Mouse (Mus musculus): Measurements from ENCODE around the gene Chn2. TPM values are rescaled to one million over a fixed set of nuclear protein-coding genes. Genes with fewer than 3 reads are reported as not detected.

The Chn2 gene
- polyA plus RNA-seq, 1 experiment from 2014 or later: 7.1 TPM

DNA sequence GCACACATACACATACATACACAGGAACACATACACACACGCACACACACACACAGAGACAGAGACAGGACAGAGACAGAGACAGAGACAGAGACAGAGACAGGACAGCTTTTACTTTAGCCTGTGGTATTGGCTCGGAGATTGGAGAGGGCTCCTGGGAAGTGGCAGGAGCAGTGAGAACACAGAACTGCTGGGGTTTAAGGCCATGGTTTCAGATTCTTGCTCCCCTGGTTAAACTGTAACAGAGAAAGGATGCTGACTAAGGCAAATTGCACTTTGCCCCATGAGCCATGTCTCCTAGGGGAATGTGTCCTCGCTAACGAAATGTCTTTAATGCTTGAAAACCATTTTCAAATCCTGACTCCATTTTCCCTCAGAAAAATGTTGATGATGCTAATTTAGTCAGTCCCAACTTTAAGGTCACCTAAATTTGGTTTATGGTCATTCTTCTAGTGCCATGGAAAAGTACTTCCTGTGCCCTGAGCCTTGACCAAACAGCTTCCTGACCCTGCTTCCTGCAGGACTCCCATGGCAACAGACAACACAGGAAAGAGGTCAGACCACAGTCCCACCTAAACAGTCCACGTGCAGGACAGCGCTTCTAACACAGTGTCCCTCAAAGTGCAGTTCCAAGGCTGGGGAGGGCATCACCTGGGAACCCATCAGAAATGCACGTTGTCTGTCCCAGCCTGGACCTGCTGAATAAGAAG, 163.1 kb downstream of the Chn2 start:
- Histone ChIP-seq H3K4me2 (ENCODE audit: low read length) (no peak overlapping the region), H3K4me1 (ENCODE audit: control insufficient read depth in 2 of 2, insufficient read depth in 2 of 2, low read length in 2 of 2) (peaks cover 8 to 19% of the 10 kb centered on the region in 2 experiments), H3K4me3 (ENCODE audit: control insufficient read depth in 1 of 2, insufficient read depth in 1 of 2, low read depth in 1 of 2, low read length in 2 of 2) (no peak overlapping the region), H3K27ac (replicated peaks in 1 of 2; ENCODE audit: control insufficient read depth in 1 of 2, insufficient read depth in 1 of 2, low read depth in 2 of 2, low read length in 2 of 2) (no peak overlapping the region), H3K9ac (ENCODE audit: low read length) (no peak overlapping the region), H3K27me3 (ENCODE audit: control insufficient read depth, insufficient read depth, low read length) (no peaks in the 10 kb centered on the region), H3K36me3 (ENCODE audit: control insufficient read depth, insufficient read depth, low read length) (no peaks in the 10 kb centered on the region), H3K9me3 (ENCODE audit: control insufficient read depth, low read length) (no peaks in the 10 kb centered on the region)
- ATAC-seq (ENCODE audit: insufficient number of reproducible peaks, insufficient read depth, low FRiP score, low read depth): no peak
- 78% methylated on average over 7 of the region's 7 CpGs for WGBS

GRCm38 (mm10) chr6:54203316-54203715, 164.0 kb downstream of the Chn2 start:
- Histone ChIP-seq H3K9ac (ENCODE audit: low read length) (no peak overlapping the region), H3K27me3 (ENCODE audit: control insufficient read depth, insufficient read depth, low read length) (no peaks in the 10 kb centered on the region), H3K27ac (replicated peaks in 1 of 2; ENCODE audit: control insufficient read depth in 1 of 2, insufficient read depth in 1 of 2, low read depth in 2 of 2, low read length in 2 of 2) (no peak overlapping the region), H3K4me2 (ENCODE audit: low read length) (no peak overlapping the region), H3K4me1 (ENCODE audit: control insufficient read depth in 2 of 2, insufficient read depth in 2 of 2, low read length in 2 of 2) (peaks cover 8 to 19% of the 10 kb centered on the region in 2 experiments), H3K36me3 (ENCODE audit: control insufficient read depth, insufficient read depth, low read length) (no peaks in the 10 kb centered on the region), H3K4me3 (ENCODE audit: control insufficient read depth in 1 of 2, insufficient read depth in 1 of 2, low read depth in 1 of 2, low read length in 2 of 2) (no peak overlapping the region), H3K9me3 (ENCODE audit: control insufficient read depth, low read length) (no peaks in the 10 kb centered on the region)
- 68% methylated on average over 2 of the region's 2 CpGs for WGBS
- no peak for ATAC-seq (ENCODE audit: insufficient number of reproducible peaks, insufficient read depth, low FRiP score, low read depth)

GRCm38 (mm10) chr6:54203926-54204325, 164.6 kb downstream of the Chn2 start:
- no peak overlapping the region for H3K4me2 ChIP-seq (ENCODE audit: low read length)
- H3K27me3 ChIP-seq (ENCODE audit: control insufficient read depth, insufficient read depth, low read length): no peaks in the 10 kb centered on the region
- no peaks in the 10 kb centered on the region for H3K9me3 ChIP-seq (ENCODE audit: control insufficient read depth, low read length)
- H3K36me3 ChIP-seq (ENCODE audit: control insufficient read depth, insufficient read depth, low read length): no peaks in the 10 kb centered on the region
- no peak overlapping the region for H3K27ac ChIP-seq (replicated peaks in 1 of 2; ENCODE audit: control insufficient read depth in 1 of 2, insufficient read depth in 1 of 2, low read depth in 2 of 2, low read length in 2 of 2)
- 55% methylated on average over 6 of the region's 6 CpGs for WGBS
- no peak for ATAC-seq (ENCODE audit: insufficient number of reproducible peaks, insufficient read depth, low FRiP score, low read depth)
- peaks cover 8 to 19% of the 10 kb centered on the region in 2 experiments for H3K4me1 ChIP-seq (ENCODE audit: control insufficient read depth in 2 of 2, insufficient read depth in 2 of 2, low read length in 2 of 2)
- H3K4me3 ChIP-seq (ENCODE audit: control insufficient read depth in 1 of 2, insufficient read depth in 1 of 2, low read depth in 1 of 2, low read length in 2 of 2): no peak overlapping the region
- H3K9ac ChIP-seq (ENCODE audit: low read length): no peak overlapping the region

DNA sequence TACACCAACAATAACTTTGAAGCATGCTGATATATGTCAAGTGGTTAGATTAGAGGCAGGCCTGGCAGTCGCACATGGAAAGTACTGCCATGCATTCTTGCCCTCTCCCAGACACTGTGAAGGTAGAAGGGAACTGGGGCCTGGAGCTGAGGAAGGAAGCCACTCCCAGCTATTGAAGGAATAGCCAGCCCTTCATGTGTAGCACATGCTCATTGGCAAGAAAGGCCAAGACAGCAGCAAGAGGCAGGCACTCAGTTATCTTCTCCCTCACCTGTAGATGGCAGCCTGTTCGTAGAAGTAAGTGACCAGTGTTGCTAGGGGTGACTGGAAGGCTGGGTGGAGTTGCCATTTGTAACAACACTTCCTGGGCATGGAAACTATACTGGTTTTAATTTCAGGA, 165.6 kb downstream of the Chn2 start:
- H3K4me2 ChIP-seq (ENCODE audit: low read length): no peak overlapping the region
- H3K9ac ChIP-seq (ENCODE audit: low read length): no peak overlapping the region
- H3K4me3 ChIP-seq (ENCODE audit: control insufficient read depth in 1 of 2, insufficient read depth in 1 of 2, low read depth in 1 of 2, low read length in 2 of 2): no peak overlapping the region
- H3K27ac ChIP-seq (replicated peaks in 1 of 2; ENCODE audit: control insufficient read depth in 1 of 2, insufficient read depth in 1 of 2, low read depth in 2 of 2, low read length in 2 of 2): no peak overlapping the region
- peaks cover 8 to 19% of the 10 kb centered on the region in 2 experiments for H3K4me1 ChIP-seq (ENCODE audit: control insufficient read depth in 2 of 2, insufficient read depth in 2 of 2, low read length in 2 of 2)
- no peaks in the 10 kb centered on the region for H3K27me3 ChIP-seq (ENCODE audit: control insufficient read depth, insufficient read depth, low read length)
- WGBS: 16% methylated on average over 2 of the region's 2 CpGs
- H3K36me3 ChIP-seq (ENCODE audit: control insufficient read depth, insufficient read depth, low read length): no peaks in the 10 kb centered on the region
- H3K9me3 ChIP-seq (ENCODE audit: control insufficient read depth, low read length): no peaks in the 10 kb centered on the region
- no peak for ATAC-seq (ENCODE audit: insufficient number of reproducible peaks, insufficient read depth, low FRiP score, low read depth)

DNA sequence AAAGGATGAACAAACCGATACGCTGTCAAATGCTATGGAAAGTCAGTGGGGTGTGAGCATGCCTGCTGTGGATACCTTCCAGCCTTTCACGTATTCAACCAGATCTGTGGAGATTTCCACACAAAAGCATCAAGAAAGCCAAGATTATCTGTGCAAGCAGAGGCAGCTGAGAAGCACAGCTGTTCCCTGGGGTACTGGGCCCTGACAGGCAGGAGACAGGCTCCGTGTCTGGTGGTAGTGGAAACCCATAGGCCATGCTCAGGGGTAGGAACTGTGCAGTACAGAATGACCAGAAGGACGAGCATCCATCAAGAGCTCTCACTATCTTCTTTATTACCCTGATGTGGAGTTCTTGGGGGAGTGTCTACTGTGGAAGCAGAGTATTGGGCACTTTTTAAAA, 166.1 kb downstream of the Chn2 start:
- no peak for ATAC-seq (ENCODE audit: insufficient number of reproducible peaks, insufficient read depth, low FRiP score, low read depth)
- Histone ChIP-seq H3K4me1 (ENCODE audit: control insufficient read depth in 2 of 2, insufficient read depth in 2 of 2, low read length in 2 of 2) (peaks cover 8 to 19% of the 10 kb centered on the region in 2 experiments), H3K9me3 (ENCODE audit: control insufficient read depth, low read length) (no peaks in the 10 kb centered on the region), H3K4me2 (ENCODE audit: low read length) (no peak overlapping the region), H3K9ac (ENCODE audit: low read length) (no peak overlapping the region), H3K4me3 (ENCODE audit: control insufficient read depth in 1 of 2, insufficient read depth in 1 of 2, low read depth in 1 of 2, low read length in 2 of 2) (no peak overlapping the region), H3K36me3 (ENCODE audit: control insufficient read depth, insufficient read depth, low read length) (no peaks in the 10 kb centered on the region), H3K27ac (replicated peaks in 1 of 2; ENCODE audit: control insufficient read depth in 1 of 2, insufficient read depth in 1 of 2, low read depth in 2 of 2, low read length in 2 of 2) (no peak overlapping the region), H3K27me3 (ENCODE audit: control insufficient read depth, insufficient read depth, low read length) (no peaks in the 10 kb centered on the region)
- 74% methylated on average over 5 of the region's 5 CpGs for WGBS

- no peaks in the 10 kb centered on the region for H3K36me3 ChIP-seq (ENCODE audit: control insufficient read depth, insufficient read depth, low read length)
- no peak overlapping the region for H3K4me2 ChIP-seq (ENCODE audit: low read length)
- H3K9me3 ChIP-seq (ENCODE audit: control insufficient read depth, low read length): no peaks in the 10 kb centered on the region
- peaks cover 8 to 19% of the 10 kb centered on the region in 2 experiments for H3K4me1 ChIP-seq (ENCODE audit: control insufficient read depth in 2 of 2, insufficient read depth in 2 of 2, low read length in 2 of 2)
- no peak for ATAC-seq (ENCODE audit: insufficient number of reproducible peaks, insufficient read depth, low FRiP score, low read depth)
- H3K4me3 ChIP-seq (ENCODE audit: control insufficient read depth in 1 of 2, insufficient read depth in 1 of 2, low read depth in 1 of 2, low read length in 2 of 2): no peak overlapping the region
- no peak overlapping the region for H3K27ac ChIP-seq (replicated peaks in 1 of 2; ENCODE audit: control insufficient read depth in 1 of 2, insufficient read depth in 1 of 2, low read depth in 2 of 2, low read length in 2 of 2)
- 86% methylated on average over 6 of the region's 6 CpGs for WGBS
- no peak overlapping the region for H3K9ac ChIP-seq (ENCODE audit: low read length)
- H3K27me3 ChIP-seq (ENCODE audit: control insufficient read depth, insufficient read depth, low read length): no peaks in the 10 kb centered on the region
These were observed 166.9 kb downstream of the Chn2 start for GRCm38 (mm10) chr6:54206221-54206738.

DNA sequence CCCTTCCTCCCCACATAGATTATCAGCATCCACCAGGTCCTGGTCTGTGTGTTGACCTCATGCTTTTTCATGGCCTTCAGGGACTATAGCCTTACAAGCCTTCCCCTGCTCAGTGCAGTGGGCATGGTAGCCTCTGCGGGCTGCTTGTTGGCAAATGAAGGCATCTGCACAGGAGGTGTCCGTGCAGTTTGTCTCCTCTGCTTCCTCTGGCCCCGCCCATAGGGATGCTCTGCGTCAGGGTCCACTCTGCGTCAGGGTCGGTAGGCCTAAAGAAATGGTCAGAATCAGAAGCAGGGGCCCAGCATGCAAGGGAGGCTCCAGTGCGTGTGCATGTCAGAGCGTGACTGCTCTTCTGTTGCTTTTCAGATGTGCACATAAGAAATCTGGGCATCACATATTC, 169.4 kb downstream of the Chn2 start:
- H3K4me2 ChIP-seq (ENCODE audit: low read length): no peak overlapping the region
- no peak overlapping the region for H3K27ac ChIP-seq (replicated peaks in 1 of 2; ENCODE audit: control insufficient read depth in 1 of 2, insufficient read depth in 1 of 2, low read depth in 2 of 2, low read length in 2 of 2)
- 85% methylated on average over 8 of the region's 8 CpGs for WGBS
- no peak overlapping the region for H3K4me3 ChIP-seq (ENCODE audit: control insufficient read depth in 1 of 2, insufficient read depth in 1 of 2, low read depth in 1 of 2, low read length in 2 of 2)
- H3K9ac ChIP-seq (ENCODE audit: low read length): no peak overlapping the region
- H3K36me3 ChIP-seq (ENCODE audit: control insufficient read depth, insufficient read depth, low read length): no peaks in the 10 kb centered on the region
- peaks cover 6 to 14% of the 10 kb centered on the region in 2 experiments for H3K4me1 ChIP-seq (ENCODE audit: control insufficient read depth in 2 of 2, insufficient read depth in 2 of 2, low read length in 2 of 2)
- no peak for ATAC-seq (ENCODE audit: insufficient number of reproducible peaks, insufficient read depth, low FRiP score, low read depth)
- no peaks in the 10 kb centered on the region for H3K9me3 ChIP-seq (ENCODE audit: control insufficient read depth, low read length)
- no peaks in the 10 kb centered on the region for H3K27me3 ChIP-seq (ENCODE audit: control insufficient read depth, insufficient read depth, low read length)

DNA sequence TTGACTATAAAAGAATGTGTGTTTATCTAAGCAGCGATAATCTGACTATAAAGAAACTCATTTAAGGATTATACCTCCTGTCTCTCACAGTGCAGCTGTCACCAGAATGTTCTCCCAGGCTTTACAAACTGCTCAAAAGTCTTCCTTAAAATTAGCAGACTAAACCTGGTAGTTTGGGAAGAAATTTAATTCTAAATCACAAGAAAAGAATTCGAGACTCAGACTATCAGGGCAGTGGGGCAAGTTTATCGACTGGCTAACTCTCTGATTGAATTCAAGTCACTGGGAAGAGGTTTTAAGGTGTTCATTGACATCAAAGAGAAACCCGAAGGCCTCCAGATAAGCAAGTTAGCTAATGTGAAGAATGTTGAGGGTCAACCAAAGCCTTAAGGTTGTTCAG, 171.6 kb downstream of the Chn2 start:
- Histone ChIP-seq H3K9ac (ENCODE audit: low read length) (no peak overlapping the region), H3K9me3 (ENCODE audit: control insufficient read depth, low read length) (no peaks in the 10 kb centered on the region)
- WGBS: 61% methylated on average over 4 of the region's 4 CpGs

More for the DNA sequence above, 171.6 kb downstream of the Chn2 start:
- Histone ChIP-seq H3K4me1 (ENCODE audit: control insufficient read depth in 2 of 2, insufficient read depth in 2 of 2, low read length in 2 of 2) (no peaks in the 10 kb centered on the region), H3K27ac (replicated peaks in 1 of 2; ENCODE audit: control insufficient read depth in 1 of 2, insufficient read depth in 1 of 2, low read depth in 2 of 2, low read length in 2 of 2) (no peak overlapping the region), H3K4me2 (ENCODE audit: low read length) (no peak overlapping the region), H3K4me3 (ENCODE audit: control insufficient read depth in 1 of 2, insufficient read depth in 1 of 2, low read depth in 1 of 2, low read length in 2 of 2) (no peak overlapping the region), H3K27me3 (ENCODE audit: control insufficient read depth, insufficient read depth, low read length) (no peaks in the 10 kb centered on the region), H3K36me3 (ENCODE audit: control insufficient read depth, insufficient read depth, low read length) (no peaks in the 10 kb centered on the region)
- no peak for ATAC-seq (ENCODE audit: insufficient number of reproducible peaks, insufficient read depth, low FRiP score, low read depth)

Data from heart, embryonic 14.5 days (tissue).